Mouse (Mus musculus): ENCODE measurements around the gene Sel1l.

Gene Sel1l

GRCm38 (mm10) chr12:91849045-91849467, at the start of gene Sel1l:
Gene Sel1l, minus strand, starts transcription at chr12:91849157.
- DNase-seq (ENCODE audit: low spot score), result peak; percentile 98

GRCm38 (mm10) chr12:91892622-91893560, 43.9 kb upstream of the Sel1l start:
- no peak for DNase-seq (ENCODE audit: low spot score)

DNA sequence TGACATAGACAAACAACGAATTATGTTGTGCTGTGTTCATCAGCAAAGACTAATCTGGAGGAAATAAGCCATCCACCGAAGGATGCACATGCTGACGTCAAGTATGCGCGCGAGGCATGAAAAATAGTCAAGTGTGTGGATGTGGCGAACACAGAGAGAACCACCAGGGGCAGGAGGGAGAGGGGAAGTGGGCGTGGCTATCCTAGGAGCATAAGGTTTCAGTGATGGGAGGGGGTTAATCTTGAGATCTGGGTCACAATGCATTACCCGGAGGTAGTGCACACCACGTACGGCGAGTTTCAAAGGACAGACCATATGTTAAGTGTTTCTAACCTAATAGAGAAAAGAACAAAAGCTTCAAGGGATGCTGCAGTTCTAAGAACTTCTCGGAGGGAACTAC, 31.5 kb upstream of the Sel1l start:
- DNase-seq (ENCODE audit: low spot score), result no peak

DNA sequence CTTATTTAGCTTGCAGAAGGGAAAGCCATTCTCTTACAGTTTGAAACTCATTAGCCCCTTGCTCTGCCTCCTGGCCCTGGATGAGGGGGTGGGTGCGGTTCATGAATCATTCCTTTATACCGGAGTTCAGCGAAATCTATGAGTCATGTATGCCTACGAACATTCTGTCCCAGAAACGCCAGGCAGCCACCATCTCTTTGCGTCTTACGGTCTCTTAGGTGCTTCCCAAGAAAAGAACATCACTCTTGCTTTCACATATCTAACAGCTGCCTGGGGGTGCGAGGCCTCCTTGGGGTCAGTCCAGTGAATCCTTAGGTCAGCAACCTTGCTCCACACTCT, 29.9 kb upstream of the Sel1l start:
- DNase-seq (ENCODE audit: low spot score), result no peak

GRCm38 (mm10) chr12:91878056-91878911, 29.3 kb upstream of the Sel1l start:
- DNase-seq (ENCODE audit: low spot score), result no peak

DNA sequence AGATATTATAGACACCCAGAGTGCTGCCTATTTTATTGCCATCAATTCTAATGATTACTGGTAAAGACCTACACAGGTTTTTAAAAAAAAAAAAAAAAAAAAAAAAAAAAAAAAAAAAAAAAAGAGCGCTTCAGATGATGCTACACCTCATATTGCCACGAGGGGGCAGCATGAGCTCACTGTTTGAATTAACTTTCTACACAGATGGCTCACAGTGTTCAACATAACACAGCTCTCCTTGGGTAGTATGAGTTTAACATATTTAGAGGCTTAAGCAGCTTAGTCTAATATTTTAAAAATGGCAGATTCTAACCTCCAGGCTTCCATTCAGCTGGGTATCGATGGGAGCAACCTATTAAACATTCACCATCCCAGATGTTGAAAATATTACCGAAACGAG, 28.7 kb upstream of the Sel1l start:
- DNase-seq (ENCODE audit: low spot score), result no peak

GRCm38 (mm10) chr12:91870671-91871070, 21.7 kb upstream of the Sel1l start:
- DNase-seq (ENCODE audit: low spot score), result no peak

DNA sequence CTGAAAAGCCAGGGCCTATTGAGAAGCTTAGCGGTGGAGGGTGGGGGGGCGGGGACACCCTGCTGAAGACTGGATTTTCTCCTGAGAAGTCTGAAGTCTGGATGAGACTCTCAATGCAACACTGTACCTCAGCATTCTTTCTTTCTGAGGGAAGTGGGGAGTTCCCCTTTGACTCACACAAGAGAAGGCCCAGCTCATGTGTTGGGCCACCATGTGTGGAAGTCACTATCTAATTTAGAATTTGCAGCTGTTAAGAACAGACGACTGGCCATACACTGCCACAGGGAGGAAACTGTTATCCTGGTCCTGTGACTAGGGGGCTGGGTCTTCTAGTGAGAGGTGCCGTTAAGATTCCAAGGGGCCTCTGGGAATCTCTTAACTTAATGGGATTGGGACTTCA, 20.4 kb upstream of the Sel1l start:
- DNase-seq (ENCODE audit: low spot score), result no peak

- no peak for DNase-seq (ENCODE audit: low spot score)
Measured at GRCm38 (mm10) chr12:91854330-91854729, 5.4 kb upstream of the Sel1l start.

DNA sequence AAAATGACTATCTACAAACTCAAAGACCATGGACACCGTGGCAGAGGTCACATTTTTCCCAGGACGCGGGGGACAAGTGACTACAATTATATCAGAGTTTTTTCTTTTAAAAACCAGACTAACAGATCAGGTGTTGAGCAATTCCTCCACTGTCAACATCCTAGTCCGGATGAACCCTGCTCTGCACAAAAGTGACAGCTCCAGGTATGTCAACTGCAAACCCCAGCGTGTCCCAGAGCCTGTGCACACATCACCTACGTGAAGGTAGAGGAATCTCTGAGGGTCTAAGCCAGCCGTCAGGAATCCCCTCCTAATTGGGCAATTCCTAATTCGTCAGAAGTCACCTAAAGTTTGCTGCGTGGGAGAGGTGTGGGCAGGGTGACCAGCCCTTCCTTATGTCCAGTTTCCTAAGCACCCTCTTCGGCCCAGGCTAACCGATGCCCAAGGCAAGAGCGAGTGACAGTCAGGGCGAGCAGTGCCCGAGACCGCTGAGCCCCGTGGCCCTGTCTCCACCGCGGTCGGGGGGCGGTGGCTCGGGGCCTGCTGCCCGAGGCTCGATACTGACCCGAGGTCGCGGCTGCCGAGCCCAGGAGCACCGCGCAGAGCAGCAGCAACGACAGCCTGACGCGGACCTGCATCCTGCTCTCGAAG, 438 bp downstream of the Sel1l start:
- no peak for DNase-seq (ENCODE audit: low spot score)

GRCm38 (mm10) chr12:91846038-91846437, 2.9 kb downstream of the Sel1l start:
- no peak for DNase-seq (ENCODE audit: low spot score)

DNA sequence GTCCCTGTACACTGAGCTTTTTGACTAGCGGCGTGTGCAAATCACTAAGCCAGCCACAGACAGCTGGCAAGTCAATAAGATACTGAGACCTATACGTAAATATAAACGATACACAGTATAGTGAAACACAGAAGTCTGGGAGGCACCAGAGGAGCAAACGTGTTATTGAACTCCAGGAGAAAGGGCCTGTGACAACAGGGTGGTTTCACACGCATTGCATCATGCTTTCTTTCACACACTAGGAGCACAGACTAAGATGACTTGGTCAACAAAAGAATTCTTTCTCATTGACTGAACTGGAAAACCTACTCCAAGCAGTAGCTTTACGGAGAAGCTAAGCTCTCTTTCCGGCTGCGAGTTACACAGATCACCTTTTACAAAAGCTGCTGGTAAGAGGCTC, 3.6 kb downstream of the Sel1l start:
- no peak for DNase-seq (ENCODE audit: low spot score)

- DNase-seq (ENCODE audit: low spot score), result no peak
Measured at GRCm38 (mm10) chr12:91844542-91844941, 4.4 kb downstream of the Sel1l start.

- no peak for DNase-seq (ENCODE audit: low spot score)
Measured at GRCm38 (mm10) chr12:91843888-91844287, 5.1 kb downstream of the Sel1l start.

GRCm38 (mm10) chr12:91841714-91842113, 7.2 kb downstream of the Sel1l start:
- DNase-seq (ENCODE audit: low spot score), result no peak

DNA sequence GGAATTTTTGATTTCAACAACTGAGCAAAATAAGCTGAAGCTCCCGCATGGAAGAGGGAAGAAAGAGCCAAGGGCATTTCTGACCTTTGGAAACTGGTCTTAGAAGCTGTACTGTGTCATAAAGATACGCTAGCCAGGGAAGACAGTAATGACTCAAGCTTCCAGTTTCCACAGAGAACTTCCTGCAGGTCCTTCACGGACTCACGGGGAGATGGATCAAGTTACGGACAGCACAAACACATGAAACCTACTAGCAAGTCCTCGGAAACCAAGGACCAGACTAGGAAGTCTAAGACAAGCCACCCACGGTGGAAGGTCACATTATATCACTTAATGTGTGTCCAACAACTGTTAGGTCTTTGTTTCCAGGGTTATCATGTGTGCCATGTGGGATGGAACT, 10.7 kb downstream of the Sel1l start:
- DNase-seq (ENCODE audit: low spot score), result no peak

DNA sequence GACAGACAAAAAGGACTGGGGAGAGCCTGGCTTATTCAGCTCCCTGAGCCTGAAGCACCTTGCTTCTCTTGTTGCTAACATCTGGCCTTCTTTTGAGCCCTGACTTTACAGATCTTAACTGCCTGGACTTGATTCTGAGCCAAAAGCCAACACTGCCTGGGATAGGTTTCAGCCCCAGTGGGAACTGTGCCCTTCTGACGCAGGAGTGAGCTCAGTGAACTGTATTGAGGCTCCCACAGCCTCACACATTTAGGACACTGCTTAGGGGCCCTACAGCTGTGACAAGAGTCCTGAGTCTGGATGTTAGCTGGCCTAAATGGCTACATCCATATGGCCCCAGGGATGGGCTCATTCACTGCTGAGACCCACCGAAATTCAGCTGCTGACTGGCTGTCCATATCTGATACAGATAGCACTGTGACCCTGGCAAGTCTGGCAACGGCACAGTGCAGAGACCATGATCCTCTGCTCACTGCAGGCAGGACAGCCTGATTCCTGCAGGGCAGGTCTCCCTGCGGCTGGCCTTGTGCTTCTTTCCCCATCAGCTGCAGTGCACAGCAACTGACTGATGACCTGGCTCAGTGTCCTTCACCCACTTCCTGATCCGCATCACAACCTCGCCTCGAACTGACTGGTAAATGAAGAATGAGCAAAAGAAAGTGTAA, 11.4 kb downstream of the Sel1l start:
- DNase-seq (ENCODE audit: low spot score), result peak; percentile 79

DNA sequence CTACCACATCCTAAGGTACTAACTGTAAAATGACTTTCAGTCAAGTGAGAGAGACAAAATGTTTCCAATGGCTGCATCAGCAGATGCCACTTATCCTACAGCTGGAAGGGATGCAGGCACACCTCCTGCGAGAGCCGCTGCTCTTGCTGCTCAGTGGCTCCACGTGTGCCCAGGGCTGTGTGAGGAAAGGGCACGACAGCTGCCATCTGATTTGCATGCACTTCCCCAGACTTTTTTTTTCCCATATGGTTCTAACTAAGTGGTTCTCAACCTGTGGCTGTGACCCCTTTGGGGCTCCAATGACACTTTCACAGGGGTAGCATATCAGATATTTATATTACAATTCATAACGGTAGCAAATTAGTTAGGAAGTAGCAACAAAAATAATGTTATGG, 15.0 kb downstream of the Sel1l start:
- DNase-seq (ENCODE audit: low spot score), result no peak

- no peak for DNase-seq (ENCODE audit: low spot score)
Measured at GRCm38 (mm10) chr12:91833237-91833938, 15.6 kb downstream of the Sel1l start.

DNA sequence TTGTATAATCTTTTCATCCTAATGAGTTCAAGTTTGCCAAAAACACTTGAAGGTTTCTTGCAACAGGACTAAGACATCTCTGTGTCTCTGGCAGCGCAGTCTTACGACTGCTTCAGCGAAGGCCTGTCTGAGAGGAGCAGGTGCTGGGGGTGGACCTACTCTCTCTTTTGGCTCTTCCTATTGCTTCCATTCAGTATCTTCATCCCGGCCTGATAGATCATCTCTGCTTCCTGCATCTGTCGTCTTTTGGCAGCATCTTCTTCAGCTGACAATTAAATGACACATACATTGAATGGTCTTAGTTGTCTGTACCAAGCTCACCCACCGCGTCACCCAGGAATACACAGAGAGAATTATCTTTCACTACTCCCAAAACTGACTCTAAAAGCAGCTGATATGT, 17.5 kb downstream of the Sel1l start:
- DNase-seq (ENCODE audit: low spot score), result no peak

DNA sequence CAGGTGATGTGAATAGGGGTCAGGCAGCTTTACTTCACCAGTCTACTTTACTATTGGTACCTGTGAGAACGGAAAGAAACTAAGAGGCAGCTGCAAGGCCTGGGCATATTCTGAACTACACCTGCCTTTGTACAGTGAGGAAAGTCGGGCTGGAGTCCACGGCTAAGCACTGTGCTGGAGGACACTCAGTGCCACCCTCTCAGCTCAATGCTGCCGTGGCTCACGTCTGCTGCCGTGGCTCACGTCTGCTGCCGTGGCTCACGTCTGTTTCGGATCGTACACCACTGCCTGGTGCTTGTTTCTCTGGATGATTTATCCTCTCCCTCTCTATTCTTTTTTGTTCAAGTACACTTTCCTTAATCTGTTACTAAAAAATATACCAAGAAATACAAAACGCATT, 28.5 kb downstream of the Sel1l start:
- no peak for DNase-seq (ENCODE audit: low spot score)
